Mouse (Mus musculus) limb, embryonic 10.5 days (tissue): ENCODE results near the gene Creg2. TPM values are rescaled to one million over a fixed set of nuclear protein-coding genes. Genes with fewer than 3 reads are reported as not detected.

Source experiments
- DNase-seq: peaks from one replicate; pipeline ENCODE4 v3.0.0-alpha.2; 2017; ENCODE audit warnings: low spot score
- H3K27ac ChIP-seq: fragments of 300-500 bp; sonication (generic); 2 replicates; pipeline ENCODE4 v1.5.1; 2016; ENCODE audit warnings: mild to moderate bottlenecking
- H3K27me3 ChIP-seq: fragments of 300-500 bp; sonication (generic); 2 replicates; pipeline ENCODE4 v1.6.1; 2016; ENCODE audit warnings: low read depth, mild to moderate bottlenecking; ENCODE audit not compliant: poor library complexity, severe bottlenecking
- H3K36me3 ChIP-seq: fragments of 300-500 bp; sonication (generic); 2 replicates; pipeline ENCODE4 v1.6.1; 2016; ENCODE audit warnings: mild to moderate bottlenecking, moderate library complexity
- H3K4me1 ChIP-seq: fragments of 300-500 bp; sonication (generic); 2 replicates; pipeline ENCODE4 v1.6.1; 2016
- H3K4me3 ChIP-seq: fragments of 300-500 bp; sonication (generic); 2 replicates; pipeline ENCODE4 v1.5.1; 2016; ENCODE audit warnings: mild to moderate bottlenecking, moderate library complexity
- H3K9me3 ChIP-seq: fragments of 300-500 bp; sonication (generic); replicated peaks from 2 replicates; pipeline ENCODE4 v1.6.1; 2016; ENCODE audit warnings: mild to moderate bottlenecking
- WGBS: fragments of 180-500 bp; shearing (Covaris S2); methylation state at CpG from one replicate; pipeline ENCODE4 v1.1.7; 2016; 5-methylcytosine and 5-hydroxymethylcytosine counted together
- polyA plus RNA-seq: library from polyadenylated mRNA; unstranded; fragments of >200 nt; fragmentation: Nextera tagmentation; extraction: Ambion mirVana; gene quantifications from 2 replicates; pipeline ENCODE4 v1.2.1, GENCODE M21; 2016

The Creg2 gene
- polyA plus RNA-seq, 1 experiment from 2014 or later = 0.06 TPM

GRCm38 (mm10) chr1:39648584-39648983, 2.7 kb downstream of the Creg2 start:
- Histone ChIP-seq H3K4me1 (peaks cover 14% of the 10 kb centered on the region), H3K9me3 (no peaks in the 10 kb centered on the region), H3K36me3 (no peaks in the 10 kb centered on the region), H3K4me3 (no peak overlapping the region), H3K27me3 (peaks cover 58% of the 10 kb centered on the region), H3K27ac (no peak overlapping the region)
- DNase-seq = no peak
- WGBS = 91% methylated on average over 7 of the region's 7 CpGs

- H3K9me3 ChIP-seq = no peaks in the 10 kb centered on the region
- peaks cover 13% of the 10 kb centered on the region for H3K4me1 ChIP-seq
- DNase-seq = no peak
- peaks cover 36% of the 10 kb centered on the region for H3K27me3 ChIP-seq
- 58% methylated on average over 8 of the region's 8 CpGs for WGBS
- no peaks in the 10 kb centered on the region for H3K36me3 ChIP-seq
- no peak overlapping the region for H3K4me3 ChIP-seq
- H3K27ac ChIP-seq = no peak overlapping the region
Measured at GRCm38 (mm10) chr1:39645905-39646759, 5.1 kb downstream of the Creg2 start.

GRCm38 (mm10) chr1:39644333-39644732, 6.9 kb downstream of the Creg2 start:
- Histone ChIP-seq H3K27me3 (peaks cover 18% of the 10 kb centered on the region), H3K27ac (no peak overlapping the region), H3K36me3 (no peaks in the 10 kb centered on the region), H3K9me3 (no peaks in the 10 kb centered on the region), H3K4me3 (no peak overlapping the region), H3K4me1 (peaks cover 5% of the 10 kb centered on the region; the same call in 1 of the 2 replicates)
- no peak for DNase-seq
- 82% methylated on average over 1 of the region's 1 CpGs for WGBS

GRCm38 (mm10) chr1:39641667-39642066, 9.6 kb downstream of the Creg2 start:
- whole genome bisulfite sequencing = 88% methylated on average over 7 of the region's 7 CpGs
- Histone ChIP-seq H3K9me3 (no peaks in the 10 kb centered on the region), H3K36me3 (no peaks in the 10 kb centered on the region), H3K4me3 (no peak overlapping the region), H3K4me1 (peaks cover 10% of the 10 kb centered on the region), H3K27me3 (no peaks in the 10 kb centered on the region), H3K27ac (no peak overlapping the region)
- DNase-seq = no peak

GRCm38 (mm10) chr1:39637139-39637538, 14.1 kb downstream of the Creg2 start:
- DNase-seq = no peak
- Histone ChIP-seq H3K4me3 (no peak overlapping the region), H3K27me3 (no peaks in the 10 kb centered on the region), H3K9me3 (no peaks in the 10 kb centered on the region), H3K4me1 (peaks cover 16% of the 10 kb centered on the region), H3K36me3 (no peaks in the 10 kb centered on the region), H3K27ac (no peak overlapping the region)
- 69% methylated on average over 8 of the region's 8 CpGs for WGBS

- Histone ChIP-seq H3K9me3 (no peaks in the 10 kb centered on the region), H3K36me3 (no peaks in the 10 kb centered on the region), H3K4me3 (no peak overlapping the region), H3K27ac (no peak overlapping the region), H3K27me3 (no peaks in the 10 kb centered on the region), H3K4me1 (peaks cover 16% of the 10 kb centered on the region)
- DNase-seq = peak; percentile 43
- 2% methylated on average over 5 of the region's 5 CpGs for WGBS
Measured at GRCm38 (mm10) chr1:39636660-39637059, 14.6 kb downstream of the Creg2 start.

GRCm38 (mm10) chr1:39636196-39636595, 15.1 kb downstream of the Creg2 start:
- H3K9me3 ChIP-seq = no peaks in the 10 kb centered on the region
- H3K27me3 ChIP-seq = no peaks in the 10 kb centered on the region
- H3K4me1 ChIP-seq = peaks cover 16% of the 10 kb centered on the region
- H3K4me3 ChIP-seq = no peak overlapping the region
- no peak overlapping the region for H3K27ac ChIP-seq
- WGBS = 44% methylated on average over 5 of the region's 5 CpGs
- DNase-seq = no peak
- no peaks in the 10 kb centered on the region for H3K36me3 ChIP-seq

- no peak overlapping the region for H3K27ac ChIP-seq
- 88% methylated on average over 9 of the region's 9 CpGs for WGBS
- no peaks in the 10 kb centered on the region for H3K4me1 ChIP-seq
- no peaks in the 10 kb centered on the region for H3K9me3 ChIP-seq
- no peak for DNase-seq
- no peaks in the 10 kb centered on the region for H3K36me3 ChIP-seq
- no peaks in the 10 kb centered on the region for H3K27me3 ChIP-seq
- no peak overlapping the region for H3K4me3 ChIP-seq
Measured at GRCm38 (mm10) chr1:39628606-39629005, 22.7 kb downstream of the Creg2 start.

- DNase-seq = no peak
- 64% methylated on average over 3 of the region's 3 CpGs for WGBS
- no peak overlapping the region for H3K27ac ChIP-seq
Measured at GRCm38 (mm10) chr1:39625491-39625890, 25.8 kb downstream of the Creg2 start.

GRCm38 (mm10) chr1:39623729-39624128, 27.5 kb downstream of the Creg2 start:
- H3K4me1 ChIP-seq = no peaks in the 10 kb centered on the region
- 44% methylated on average over 1 of the region's 1 CpGs for WGBS
- no peak for DNase-seq
- H3K9me3 ChIP-seq = no peaks in the 10 kb centered on the region
- H3K4me3 ChIP-seq = no peak overlapping the region
- no peaks in the 10 kb centered on the region for H3K27me3 ChIP-seq
- no peak overlapping the region for H3K27ac ChIP-seq
- no peaks in the 10 kb centered on the region for H3K36me3 ChIP-seq

More at GRCm38 (mm10) chr1:39625491-39625890, 25.8 kb downstream of the Creg2 start:
- no peaks in the 10 kb centered on the region for H3K36me3 ChIP-seq
- no peaks in the 10 kb centered on the region for H3K4me1 ChIP-seq
- no peaks in the 10 kb centered on the region for H3K9me3 ChIP-seq
- H3K4me3 ChIP-seq = no peak overlapping the region
- no peaks in the 10 kb centered on the region for H3K27me3 ChIP-seq

- Histone ChIP-seq H3K27ac (no peak overlapping the region), H3K27me3 (no peaks in the 10 kb centered on the region), H3K9me3 (no peaks in the 10 kb centered on the region), H3K4me3 (no peak overlapping the region), H3K36me3 (no peaks in the 10 kb centered on the region), H3K4me1 (no peaks in the 10 kb centered on the region)
- DNase-seq = no peak
- 94% methylated on average over 5 of the region's 5 CpGs for WGBS
Measured at GRCm38 (mm10) chr1:39623106-39623505, 28.2 kb downstream of the Creg2 start.

GRCm38 (mm10) chr1:39618524-39618923, 32.8 kb downstream of the Creg2 start:
- no peak overlapping the region for H3K27ac ChIP-seq
- no peak overlapping the region for H3K4me3 ChIP-seq
- WGBS = 42% methylated on average over 8 of the region's 8 CpGs
- no peaks in the 10 kb centered on the region for H3K9me3 ChIP-seq
- H3K4me1 ChIP-seq = peaks cover 14% of the 10 kb centered on the region
- H3K36me3 ChIP-seq = no peaks in the 10 kb centered on the region
- DNase-seq = no peak
- H3K27me3 ChIP-seq = no peaks in the 10 kb centered on the region

- Histone ChIP-seq H3K27me3 (no peaks in the 10 kb centered on the region), H3K4me3 (no peak overlapping the region), H3K9me3 (no peaks in the 10 kb centered on the region), H3K4me1 (peaks cover 14% of the 10 kb centered on the region), H3K27ac (no peak overlapping the region), H3K36me3 (no peaks in the 10 kb centered on the region)
- no peak for DNase-seq
- WGBS = 79% methylated on average over 6 of the region's 6 CpGs
Measured at GRCm38 (mm10) chr1:39615526-39615925, 35.7 kb downstream of the Creg2 start.
